Mouse (Mus musculus) limb, embryonic 15.5 days (tissue): ENCODE data around the gene Atp6v1g3. TPM values are rescaled to one million over a fixed set of nuclear protein-coding genes. Genes with fewer than 3 reads are reported as not detected.

ENCODE experiments used
- ATAC-seq: fragments of 200-750 bp; cut with Nextera tagmentation; 2 replicates; pipeline ENCODE4 v1.8.0; 2017; ENCODE audit warnings: low read depth, moderate TSS enrichment; ENCODE audit not compliant: insufficient number of reproducible peaks, low FRiP score, low TSS enrichment
- H3K27ac ChIP-seq: fragments of 300-500 bp; sonication (generic); 2 replicates; pipeline ENCODE4 v1.5.1; 2015; ENCODE audit warnings: moderate library complexity, mild to moderate bottlenecking, inconsistent platforms
- H3K27me3 ChIP-seq: fragments of 300-500 bp; sonication (generic); 2 replicates; pipeline ENCODE4 v1.6.1; 2015; ENCODE audit warnings: inconsistent platforms
- H3K36me3 ChIP-seq: fragments of 300-500 bp; sonication (generic); 2 replicates; pipeline ENCODE4 v1.6.1; 2015; ENCODE audit warnings: inconsistent platforms
- H3K4me1 ChIP-seq: fragments of 300-500 bp; sonication (generic); 2 replicates; pipeline ENCODE4 v1.6.1; 2015; ENCODE audit warnings: inconsistent platforms
- H3K4me2 ChIP-seq: fragments of 300-500 bp; sonication (generic); 2 replicates; pipeline ENCODE4 v1.6.1; 2015; ENCODE audit warnings: mild to moderate bottlenecking, inconsistent platforms
- H3K4me3 ChIP-seq: fragments of 300-500 bp; sonication (generic); 2 replicates; pipeline ENCODE4 v1.5.1; 2015; ENCODE audit warnings: mild to moderate bottlenecking, inconsistent platforms
- H3K9ac ChIP-seq: fragments of 300-500 bp; sonication (generic); 2 replicates; pipeline ENCODE4 v1.6.1; 2015; ENCODE audit warnings: inconsistent platforms
- H3K9me3 ChIP-seq: fragments of 300-500 bp; sonication (generic); 2 replicates; pipeline ENCODE4 v1.6.1; 2016; ENCODE audit warnings: inconsistent platforms
- WGBS: fragments of 180-500 bp; shearing (Covaris S2); methylation state at CpG from one replicate; pipeline ENCODE4 v1.1.7; 2015; 5-methylcytosine and 5-hydroxymethylcytosine counted together
- polyA plus RNA-seq: library from polyadenylated mRNA; unstranded; fragments of >200 nt; fragmentation: Nextera tagmentation; extraction: Ambion mirVana; gene quantifications from 2 replicates; pipeline ENCODE4 v1.2.1, GENCODE M21; 2015

Atp6v1g3 gene
- polyA plus RNA-seq, 1 experiment from 2014 or later: 0.08 TPM

DNA sequence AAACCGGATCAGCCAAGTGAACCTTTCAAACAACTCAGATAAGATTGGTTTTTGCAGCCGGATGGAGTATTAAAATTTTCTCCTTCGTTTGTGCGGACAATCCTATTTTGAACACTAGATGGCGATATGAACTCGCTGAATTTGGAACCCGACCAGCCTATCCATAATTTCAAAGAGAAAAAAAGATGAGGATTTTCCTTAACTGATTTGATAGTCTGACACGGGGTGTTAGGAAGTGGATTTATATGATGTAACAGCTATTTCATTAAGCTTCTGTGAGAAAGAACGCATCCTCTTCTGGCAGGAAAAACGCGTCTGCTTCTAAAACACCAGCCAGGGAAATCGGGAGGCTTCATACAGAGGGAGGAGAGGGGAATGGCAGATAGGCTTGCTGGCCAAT is 54.8 kb downstream of the Atp6v1g3 start:
- 8% methylated on average over 12 of the region's 12 CpGs for WGBS
- peak overlapping the region; percentile 12; the same call in 1 of the 2 replicates for H3K4me3 ChIP-seq

GRCm38 (mm10) chr1:138330556-138330955 is 57.0 kb downstream of the Atp6v1g3 start:
- Histone ChIP-seq H3K4me2 (no peak overlapping the region), H3K9ac (no peak overlapping the region), H3K4me1 (no peaks in the 10 kb centered on the region), H3K27me3 (no peaks in the 10 kb centered on the region), H3K4me3 (no peak overlapping the region), H3K36me3 (no peaks in the 10 kb centered on the region), H3K27ac (no peak overlapping the region), H3K9me3 (no peaks in the 10 kb centered on the region)
- no peak for ATAC-seq
- WGBS: 87% methylated on average over 2 of the region's 2 CpGs

More for the DNA sequence above, 54.8 kb downstream of the Atp6v1g3 start:
- Histone ChIP-seq H3K9me3 (no peaks in the 10 kb centered on the region), H3K27me3 (no peaks in the 10 kb centered on the region), H3K36me3 (no peaks in the 10 kb centered on the region), H3K4me2 (peak overlapping the region; percentile 30), H3K27ac (no peak overlapping the region), H3K4me1 (no peaks in the 10 kb centered on the region), H3K9ac (no peak overlapping the region)
- no peak for ATAC-seq

DNA sequence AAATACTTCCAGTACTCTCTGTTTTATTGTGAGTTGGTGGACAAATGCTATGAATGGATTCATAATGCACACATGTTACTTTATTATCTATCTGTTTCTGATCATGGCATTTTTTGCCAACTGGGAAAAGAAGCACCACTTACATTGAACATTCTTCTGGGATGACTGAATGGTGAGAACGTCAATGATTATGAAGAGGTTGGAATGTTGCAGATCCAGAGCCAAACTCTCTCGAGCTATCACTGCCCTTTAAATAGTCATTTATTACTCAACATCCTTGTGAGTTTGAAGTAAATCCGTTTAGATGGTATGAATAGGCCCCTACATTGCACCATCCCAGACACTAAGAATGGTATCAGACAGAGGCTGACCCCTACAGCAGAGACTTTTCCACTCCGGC is 58.1 kb downstream of the Atp6v1g3 start:
- no peaks in the 10 kb centered on the region for H3K9me3 ChIP-seq
- no peak overlapping the region for H3K27ac ChIP-seq
- no peak overlapping the region for H3K4me3 ChIP-seq
- no peaks in the 10 kb centered on the region for H3K36me3 ChIP-seq
- H3K4me2 ChIP-seq: no peak overlapping the region
- no peaks in the 10 kb centered on the region for H3K27me3 ChIP-seq
- no peak for ATAC-seq
- H3K9ac ChIP-seq: no peak overlapping the region
- WGBS: 69% methylated on average over 4 of the region's 4 CpGs
- no peaks in the 10 kb centered on the region for H3K4me1 ChIP-seq

GRCm38 (mm10) chr1:138334701-138335100 is 61.2 kb downstream of the Atp6v1g3 start:
- H3K27ac ChIP-seq: no peak overlapping the region
- H3K4me1 ChIP-seq: no peaks in the 10 kb centered on the region
- H3K9ac ChIP-seq: no peak overlapping the region
- H3K27me3 ChIP-seq: no peaks in the 10 kb centered on the region
- no peak overlapping the region for H3K4me2 ChIP-seq
- no peak overlapping the region for H3K4me3 ChIP-seq
- WGBS: 40% methylated on average over 2 of the region's 2 CpGs
- ATAC-seq: no peak
- no peaks in the 10 kb centered on the region for H3K36me3 ChIP-seq
- no peaks in the 10 kb centered on the region for H3K9me3 ChIP-seq

DNA sequence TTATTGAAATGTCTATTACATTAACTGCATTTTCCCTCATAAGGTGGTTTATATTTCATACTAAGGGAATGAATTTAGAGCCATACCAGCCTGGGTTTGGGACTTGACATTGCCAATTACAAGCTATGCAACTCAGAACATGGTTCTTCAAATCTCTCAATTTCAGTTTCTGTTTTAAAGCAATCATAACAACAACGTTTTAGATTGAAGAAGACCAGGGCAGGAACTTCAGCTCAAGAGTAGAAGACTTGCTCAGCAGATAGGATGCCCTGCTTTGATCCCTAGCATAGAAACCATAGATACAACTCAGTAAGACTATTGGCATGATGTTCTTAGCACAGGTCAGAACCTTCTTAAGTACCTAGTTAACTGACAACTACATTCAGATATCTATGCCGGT is 63.9 kb downstream of the Atp6v1g3 start:
- WGBS: 85% methylated on average over 2 of the region's 2 CpGs
- Histone ChIP-seq H3K4me2 (no peak overlapping the region), H3K27me3 (no peaks in the 10 kb centered on the region), H3K9me3 (no peaks in the 10 kb centered on the region), H3K4me1 (no peaks in the 10 kb centered on the region), H3K27ac (no peak overlapping the region), H3K9ac (no peak overlapping the region), H3K36me3 (no peaks in the 10 kb centered on the region), H3K4me3 (no peak overlapping the region)
- ATAC-seq: no peak

Other genes starting within 250 kb of the Atp6v1g3 start
- 3.7 and 4.6 TPM in 2 replicates for gene Ptprc, start 98.0 kb upstream of the Atp6v1g3 start, polyA plus RNA-seq